Mouse (Mus musculus) v-Abl transformed pro-B cells (cell line): ENCODE results near the gene Dab2.

Source experiments
- in situ Hi-C, 2 experiments: fragments of 400-800 bp; cut with MboI; formaldehyde crosslinking; loops; one replicate each; pipeline ENCODE4 v1.15.1; 2025; ENCODE audit not compliant: unreplicated experiment in 2 of 2

The Dab2 gene

GRCm38 (mm10) chr15:6299554-6299953, at the start of gene Dab2:
TSS of gene Dab2 (plus strand) at chr15:6299788.
- in situ Hi-C loops = no loop called here

- in situ Hi-C loops = no loop called here
Measured at GRCm38 (mm10) chr15:6253471-6253870, 46.1 kb upstream of the Dab2 start.

GRCm38 (mm10) chr15:6254383-6254782, 45.2 kb upstream of the Dab2 start:
- in situ Hi-C loops = no loop called here

GRCm38 (mm10) chr15:6257049-6257448, 42.5 kb upstream of the Dab2 start:
- in situ Hi-C loops = no loop called here

GRCm38 (mm10) chr15:6259957-6260740, 39.4 kb upstream of the Dab2 start:
- in situ Hi-C loops = no loop called here

GRCm38 (mm10) chr15:6260741-6261430, 38.7 kb upstream of the Dab2 start:
- in situ Hi-C loops = no loop called here

- in situ Hi-C loops = no loop called here
Measured at GRCm38 (mm10) chr15:6267147-6267758, 32.3 kb upstream of the Dab2 start.

GRCm38 (mm10) chr15:6278606-6279468, 20.8 kb upstream of the Dab2 start:
- in situ Hi-C loops = no loop called here

- in situ Hi-C loops = no loop called here
Measured at GRCm38 (mm10) chr15:6280021-6280451, 19.6 kb upstream of the Dab2 start.

- in situ Hi-C loops = no loop called here
Measured at GRCm38 (mm10) chr15:6283249-6283648, 16.3 kb upstream of the Dab2 start.

- in situ Hi-C loops = no loop called here
Measured at GRCm38 (mm10) chr15:6296071-6296470, 3.5 kb upstream of the Dab2 start.

- in situ Hi-C loops = no loop called here
Measured at GRCm38 (mm10) chr15:6298726-6299125, 862 bp upstream of the Dab2 start.

- in situ Hi-C loops = no loop called here
Measured at GRCm38 (mm10) chr15:6302219-6302618, 2.6 kb downstream of the Dab2 start.

- in situ Hi-C loops = no loop called here
Measured at GRCm38 (mm10) chr15:6303822-6304221, 4.2 kb downstream of the Dab2 start.

- in situ Hi-C loops = no loop called here
Measured at GRCm38 (mm10) chr15:6309633-6310032, 10.0 kb downstream of the Dab2 start.

GRCm38 (mm10) chr15:6310417-6310816, 10.8 kb downstream of the Dab2 start:
- in situ Hi-C loops = no loop called here

- in situ Hi-C loops = no loop called here
Measured at GRCm38 (mm10) chr15:6312396-6312795, 12.8 kb downstream of the Dab2 start.

GRCm38 (mm10) chr15:6319352-6319751, 19.8 kb downstream of the Dab2 start:
- in situ Hi-C loops = no loop called here

- in situ Hi-C loops = no loop called here
Measured at GRCm38 (mm10) chr15:6320501-6320900, 20.9 kb downstream of the Dab2 start.

- in situ Hi-C loops = no loop called here
Measured at GRCm38 (mm10) chr15:6321263-6321662, 21.7 kb downstream of the Dab2 start.

- in situ Hi-C loops = no loop called here
Measured at GRCm38 (mm10) chr15:6322311-6322710, 22.7 kb downstream of the Dab2 start.
